Mouse (Mus musculus): ENCODE results near the gene Rad18. TPM values are rescaled to one million over a fixed set of nuclear protein-coding genes. Genes with fewer than 3 reads are reported as not detected.

Rad18 gene
- total and polyA plus RNA-seq, 3 experiments, result 0.66 to 1.6 (median 1.3) TPM

- 31% methylated on average over 1 of the region's 1 CpGs for WGBS
- no peak overlapping the region for H3K9ac ChIP-seq (ENCODE audit: low read depth, low read length)
Measured at GRCm38 (mm10) chr6:112699115-112699514, 2.6 kb upstream of the Rad18 start.

DNA sequence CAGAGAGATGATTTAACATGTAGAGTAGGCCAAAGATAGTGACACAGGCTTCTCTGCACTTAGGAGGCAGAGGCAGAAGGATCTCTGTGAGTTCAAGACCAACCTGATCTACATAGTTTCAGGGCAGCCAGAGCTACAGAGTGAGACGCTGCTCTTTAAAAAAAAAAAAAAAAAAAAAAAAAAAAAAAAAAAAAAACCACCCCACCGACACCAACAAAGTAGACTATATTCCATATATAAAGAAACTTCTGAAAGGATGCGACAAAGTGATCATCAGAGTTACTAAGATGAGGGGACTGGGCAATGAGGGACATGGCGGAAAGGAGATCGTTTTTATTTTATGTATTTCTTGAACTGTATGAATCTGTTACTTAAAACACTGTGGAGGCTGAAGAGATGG lies 2.0 kb downstream of the Rad18 start:
- H3K9ac ChIP-seq (ENCODE audit: low read depth, low read length), result no peak overlapping the region
- DNase-seq, result no peak
- intact Hi-C loops (cut with DNase I), result loop anchor here (10.0 kb wide), 1 partner anchor 200 kb away; no protein-coding TSS in a partner anchor
- H3K27me3 ChIP-seq (ENCODE audit: control insufficient read depth, insufficient read depth, low read length), result no peaks in the 10 kb centered on the region
- H3K27ac ChIP-seq, result no peak overlapping the region
- no peaks in the 10 kb centered on the region for H3K79me2 ChIP-seq (replicated peaks; ENCODE audit: control insufficient read depth, insufficient read depth, low read length)
- H3K4me1 ChIP-seq (ENCODE audit: control insufficient read depth, insufficient read depth, low read length), result no peaks in the 10 kb centered on the region
- no peak overlapping the region for H3K4me3 ChIP-seq
- H3K36me3 ChIP-seq (ENCODE audit: control insufficient read depth, insufficient read depth, low read length), result no peaks in the 10 kb centered on the region
- TF ChIP-seq POLR2A (IDR thresholded peaks at IDR 0.05; ENCODE audit: insufficient read depth, low read depth, low read length) (no peak), CTCF (IDR thresholded peaks at IDR 0.05) (no peak), EP300 (IDR thresholded peaks at IDR 0.05; ENCODE audit: insufficient read depth, low read depth, low read length) (no peak)
- 91% methylated on average over 5 of the region's 5 CpGs for WGBS

More at GRCm38 (mm10) chr6:112699115-112699514, 2.6 kb upstream of the Rad18 start:
- H3K27me3 ChIP-seq (ENCODE audit: control insufficient read depth, insufficient read depth, low read length), result no peaks in the 10 kb centered on the region
- intact Hi-C loops (cut with DNase I), result loop anchor here (10.0 kb wide), 1 partner anchor 204 kb away; no protein-coding TSS in a partner anchor
- DNase-seq, result no peak
- H3K79me2 ChIP-seq (replicated peaks; ENCODE audit: control insufficient read depth, insufficient read depth, low read length), result no peaks in the 10 kb centered on the region
- TF ChIP-seq EP300 (IDR thresholded peaks at IDR 0.05; ENCODE audit: insufficient read depth, low read depth, low read length) (no peak), CTCF (IDR thresholded peaks at IDR 0.05) (no peak), POLR2A (IDR thresholded peaks at IDR 0.05; ENCODE audit: insufficient read depth, low read depth, low read length) (no peak)
- H3K36me3 ChIP-seq (ENCODE audit: control insufficient read depth, insufficient read depth, low read length), result no peaks in the 10 kb centered on the region
- no peaks in the 10 kb centered on the region for H3K4me1 ChIP-seq (ENCODE audit: control insufficient read depth, insufficient read depth, low read length)
- no peak overlapping the region for H3K4me3 ChIP-seq
- no peak overlapping the region for H3K27ac ChIP-seq

- no peak for DNase-seq
- Histone ChIP-seq H3K79me2 (replicated peaks; ENCODE audit: control insufficient read depth, insufficient read depth, low read length) (no peaks in the 10 kb centered on the region), H3K36me3 (ENCODE audit: control insufficient read depth, insufficient read depth, low read length) (no peaks in the 10 kb centered on the region), H3K4me3 (no peak overlapping the region), H3K4me1 (ENCODE audit: control insufficient read depth, insufficient read depth, low read length) (peaks cover 1% of the 10 kb centered on the region), H3K27me3 (ENCODE audit: control insufficient read depth, insufficient read depth, low read length) (no peaks in the 10 kb centered on the region), H3K9ac (ENCODE audit: low read depth, low read length) (no peak overlapping the region), H3K27ac (no peak overlapping the region)
- intact Hi-C loops (cut with DNase I), result loop anchor here (10.0 kb wide), 1 partner anchor 197 kb away; no protein-coding TSS in a partner anchor
- TF ChIP-seq EP300 (IDR thresholded peaks at IDR 0.05; ENCODE audit: insufficient read depth, low read depth, low read length) (no peak), POLR2A (IDR thresholded peaks at IDR 0.05; ENCODE audit: insufficient read depth, low read depth, low read length) (no peak), CTCF (IDR thresholded peaks at IDR 0.05) (no peak)
- whole genome bisulfite sequencing, result 100% methylated on average over 1 of the region's 1 CpGs
Measured at GRCm38 (mm10) chr6:112691523-112691922, 5.0 kb downstream of the Rad18 start.

GRCm38 (mm10) chr6:112688033-112688432 lies 8.5 kb downstream of the Rad18 start:
- Histone ChIP-seq H3K4me3 (no peak overlapping the region), H3K9ac (ENCODE audit: low read depth, low read length) (no peak overlapping the region), H3K27ac (no peak overlapping the region), H3K36me3 (ENCODE audit: control insufficient read depth, insufficient read depth, low read length) (no peaks in the 10 kb centered on the region), H3K27me3 (ENCODE audit: control insufficient read depth, insufficient read depth, low read length) (no peaks in the 10 kb centered on the region), H3K79me2 (replicated peaks; ENCODE audit: control insufficient read depth, insufficient read depth, low read length) (no peaks in the 10 kb centered on the region), H3K4me1 (ENCODE audit: control insufficient read depth, insufficient read depth, low read length) (peaks cover 3% of the 10 kb centered on the region)
- no peak for TF ChIP-seq POLR2A (IDR thresholded peaks at IDR 0.05; ENCODE audit: insufficient read depth, low read depth, low read length)
- TF ChIP-seq EP300 (IDR thresholded peaks at IDR 0.05; ENCODE audit: insufficient read depth, low read depth, low read length), result no peak
- TF ChIP-seq CTCF (IDR thresholded peaks at IDR 0.05), result no peak
- DNase-seq, result no peak
- intact Hi-C loops (cut with DNase I), result no loop called here
- WGBS, result 89% methylated on average over 3 of the region's 3 CpGs

GRCm38 (mm10) chr6:112686485-112686884 lies 10.0 kb downstream of the Rad18 start:
- no peak overlapping the region for H3K4me3 ChIP-seq
- DNase-seq, result no peak
- no peak overlapping the region for H3K9ac ChIP-seq (ENCODE audit: low read depth, low read length)
- no peaks in the 10 kb centered on the region for H3K27me3 ChIP-seq (ENCODE audit: control insufficient read depth, insufficient read depth, low read length)
- intact Hi-C loops (cut with DNase I), result no loop called here
- 45% methylated on average over 7 of the region's 7 CpGs for WGBS
- no peaks in the 10 kb centered on the region for H3K79me2 ChIP-seq (replicated peaks; ENCODE audit: control insufficient read depth, insufficient read depth, low read length)
- H3K4me1 ChIP-seq (ENCODE audit: control insufficient read depth, insufficient read depth, low read length), result peaks cover 3% of the 10 kb centered on the region
- H3K27ac ChIP-seq, result no peak overlapping the region
- TF ChIP-seq POLR2A (IDR thresholded peaks at IDR 0.05; ENCODE audit: insufficient read depth, low read depth, low read length), result no peak
- TF ChIP-seq EP300 (IDR thresholded peaks at IDR 0.05; ENCODE audit: insufficient read depth, low read depth, low read length), result no peak
- no peak for TF ChIP-seq CTCF (IDR thresholded peaks at IDR 0.05)
- no peaks in the 10 kb centered on the region for H3K36me3 ChIP-seq (ENCODE audit: control insufficient read depth, insufficient read depth, low read length)

- intact Hi-C loops (cut with DNase I), result no loop called here
- Histone ChIP-seq H3K4me1 (ENCODE audit: control insufficient read depth, insufficient read depth, low read length) (peaks cover 3% of the 10 kb centered on the region), H3K79me2 (replicated peaks; ENCODE audit: control insufficient read depth, insufficient read depth, low read length) (no peaks in the 10 kb centered on the region), H3K9ac (ENCODE audit: low read depth, low read length) (no peak overlapping the region), H3K36me3 (ENCODE audit: control insufficient read depth, insufficient read depth, low read length) (no peaks in the 10 kb centered on the region), H3K27me3 (ENCODE audit: control insufficient read depth, insufficient read depth, low read length) (no peaks in the 10 kb centered on the region), H3K4me3 (no peak overlapping the region), H3K27ac (no peak overlapping the region)
- 77% methylated on average over 2 of the region's 2 CpGs for WGBS
- TF ChIP-seq CTCF (IDR thresholded peaks at IDR 0.05) (no peak), POLR2A (IDR thresholded peaks at IDR 0.05; ENCODE audit: insufficient read depth, low read depth, low read length) (no peak), EP300 (IDR thresholded peaks at IDR 0.05; ENCODE audit: insufficient read depth, low read depth, low read length) (no peak)
- DNase-seq, result no peak
Measured at GRCm38 (mm10) chr6:112684065-112684464, 12.4 kb downstream of the Rad18 start.
